Comparison of ENCODE assay signal across 12 mouse cellular contexts in the genomic region with DNA sequence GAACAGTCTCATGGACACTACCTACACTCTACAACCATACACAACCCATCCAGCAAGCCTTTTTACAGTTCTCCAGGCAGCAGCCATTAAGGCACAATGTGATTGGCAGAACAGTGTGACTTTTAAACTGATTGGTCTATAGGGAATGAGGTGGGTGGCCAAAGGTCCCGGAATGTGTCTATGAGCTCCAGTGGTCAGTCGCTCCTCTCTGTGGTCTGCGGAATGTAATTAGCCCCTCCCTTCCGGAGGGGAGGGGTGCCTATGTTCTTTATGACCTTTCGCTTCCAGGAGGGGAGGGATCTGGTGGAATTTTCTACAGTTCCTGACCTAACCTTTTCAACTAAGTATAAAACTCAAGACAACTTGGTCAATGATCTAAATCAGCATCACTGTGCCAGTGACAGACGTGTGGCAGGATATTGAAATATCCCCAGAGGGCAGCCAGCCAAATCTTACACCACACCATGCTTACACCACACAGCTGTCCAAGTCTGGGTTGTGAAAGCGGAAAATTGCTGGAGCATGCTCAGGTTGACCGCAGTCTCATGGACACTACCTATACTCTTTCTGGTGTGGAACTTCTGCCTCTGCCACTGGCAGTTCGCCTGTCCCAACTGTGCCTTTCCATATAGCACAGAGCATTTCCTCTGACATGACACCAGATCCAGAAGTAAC.
DNase-seq lines count a peak whose midpoint lies in the region; ATAC-seq and TF ChIP-seq lines count a peak whose summit lies in the region.
"Had no signal": no experiment of that assay in that cellular context is flagged by ENCODE, and none has a peak within 500 bp of the region (broad histone marks: within the 10 kb centered on the region; RNA-seq: fewer than 3 reads in every experiment).

No protein-coding gene starts in this region.

- H3K4me1 ChIP-seq in kidney, adult 2 months (ENCODE audit: control insufficient read depth, insufficient read depth, low read length) = no peaks in the 10 kb centered on the region
- no peaks in the 10 kb centered on the region for H3K4me1 ChIP-seq in heart, embryonic 11.5 days (ENCODE audit: control insufficient read depth, insufficient read depth, low read length)
- H3K4me1 ChIP-seq: intestine, embryonic 15.5 days had no signal

- peak; percentile 7 for DNase-seq in kidney, adult 2 months
- DNase-seq in kidney, adult 8-10 months = no peak
- DNase-seq in NIH3T3 (ENCODE audit: low read depth) = peak; percentile 69
- DNase-seq in gonadal fat pad, adult 2 months (ENCODE audit: low read depth) = peak; percentile 72
- peak; percentile 69 for DNase-seq in lung, postnatal 10 days
- DNase-seq in thymus, postnatal 36 days = no peak
- DNase-seq in liver = no peak
- DNase-seq: heart, adult 2 months; heart, postnatal 4 days had no signal

- no peak for TF ChIP-seq CTCF in kidney, adult 2 months (conservative IDR thresholded peaks at IDR 0.05; ENCODE audit: insufficient read depth, insufficient read length, low read depth, low read length)

- no peak for ATAC-seq in heart, embryonic 11.5 days (replicated peaks; ENCODE audit: insufficient number of reproducible peaks, low FRiP score, low TSS enrichment)
- ATAC-seq: intestine, embryonic 15.5 days had no signal

- no peaks in the 10 kb centered on the region for H3K27me3 ChIP-seq in kidney, adult 2 months (replicated peaks; ENCODE audit: control insufficient read depth, insufficient read depth, low read length)
- peaks cover 4% of the 10 kb centered on the region; the same call in 1 of the 2 replicates for H3K27me3 ChIP-seq in heart, embryonic 11.5 days (ENCODE audit: control insufficient read depth, insufficient read depth, low read length)
- H3K27me3 ChIP-seq: intestine, embryonic 15.5 days had no signal

- no peak overlapping the region for H3K4me2 ChIP-seq in heart, embryonic 11.5 days
- H3K4me2 ChIP-seq: intestine, embryonic 15.5 days had no signal

- no peak overlapping the region for H3K4me3 ChIP-seq in kidney, adult 2 months (ENCODE audit: insufficient read depth, low read depth, low read length)
- H3K4me3 ChIP-seq in heart, embryonic 11.5 days (ENCODE audit: low read depth, low read length) = no peak overlapping the region
- H3K4me3 ChIP-seq: erythroblast, embryonic 14.5 days; heart, adult 2 months; intestine, embryonic 15.5 days had no signal

- H3K36me3 ChIP-seq in kidney, adult 2 months (ENCODE audit: control insufficient read depth, insufficient read depth, low read length) = no peaks in the 10 kb centered on the region
- H3K36me3 ChIP-seq in heart, embryonic 11.5 days (ENCODE audit: control insufficient read depth, insufficient read depth, low read length) = no peaks in the 10 kb centered on the region
- H3K36me3 ChIP-seq: intestine, embryonic 15.5 days had no signal

- no peak for TF ChIP-seq POLR2A in kidney, adult 2 months (IDR thresholded peaks at IDR 0.05; ENCODE audit: low read depth, low read length)

- H3K9ac ChIP-seq in heart, embryonic 11.5 days (ENCODE audit: low read depth, low read length) = no peak overlapping the region
- H3K9ac ChIP-seq: intestine, embryonic 15.5 days had no signal

- no peaks in the 10 kb centered on the region for H3K9me3 ChIP-seq in heart, embryonic 11.5 days (replicated peaks; ENCODE audit: control insufficient read depth, low read length)
- H3K9me3 ChIP-seq: intestine, embryonic 15.5 days had no signal

- 47% methylated on average over 9 of the region's 9 CpGs for WGBS in kidney, adult 2 months
- WGBS in heart, embryonic 11.5 days (ENCODE audit: insufficient replicate concordance) = 77% methylated on average over 9 of the region's 9 CpGs

- no peak overlapping the region for H3K27ac ChIP-seq in kidney, adult 2 months (ENCODE audit: insufficient read depth, low read depth, low read length)
- H3K27ac ChIP-seq in heart, embryonic 11.5 days (ENCODE audit: low read depth, low read length) = no peak overlapping the region
- H3K27ac ChIP-seq: heart, adult 2 months; intestine, embryonic 15.5 days had no signal

Comparison
In these comparisons a context has a peak if more than half of its experiments do, and no peak if none do; other contexts are left out.
1. DNase-seq: peak in kidney, adult 2 months (single experiment), NIH3T3 (single experiment), gonadal fat pad, adult 2 months (single experiment) and lung, postnatal 10 days (single experiment); none in kidney, adult 8-10 months (0 of 2), thymus, postnatal 36 days (0 of 2) and liver (single experiment).